Mouse (Mus musculus) gastrocnemius, postnatal 14 days (tissue): Measurements from ENCODE around the gene Zfyve9. TPM values are rescaled to one million over a fixed set of nuclear protein-coding genes. Genes with fewer than 3 reads are reported as not detected.
"Not testable (repeated sequence)": the region's sequence is repeated elsewhere in the genome, so short reads cannot be mapped to it uniquely, and the experiment has no call there.

Source experiments
- DNase-seq: peaks from one replicate; pipeline ENCODE4 v3.0.0; 2021; ENCODE audit warnings: mixed read lengths
- intact Hi-C: fragments of 180-260 bp; cut with DNase I; formaldehyde crosslinking; loops from one replicate; pipeline ENCODE4 v1.15.1; 2025; ENCODE audit warnings: low total_unique reads
- total RNA-seq, 2 experiments: library from RNA; stranded (reverse); gene quantifications; 2 replicates each; pipeline ENCODE4 v1.2.3; 2021

Gene Zfyve9
- total RNA-seq, 2 experiments from 2014 or later: 26.7 to 27.2 TPM

DNA sequence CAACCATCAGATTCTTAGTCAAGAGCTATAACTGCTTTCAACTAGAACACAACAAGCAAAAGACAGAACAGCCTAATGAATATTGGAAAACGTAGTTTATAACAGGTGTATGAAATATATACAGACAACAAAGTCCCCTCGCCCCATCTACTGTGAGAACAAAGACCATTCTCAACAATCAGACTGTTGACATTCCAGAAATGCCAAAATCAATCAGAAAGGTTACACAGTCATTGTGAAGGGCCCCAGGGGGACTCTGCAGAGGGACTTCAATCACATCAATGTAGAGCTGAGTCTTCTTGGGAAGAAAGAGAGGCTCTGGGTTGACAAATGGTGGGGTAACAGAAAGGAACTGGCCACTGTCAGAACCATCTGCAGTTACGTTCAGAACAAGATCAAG is 49.0 kb downstream of the Zfyve9 start:
- DNase-seq: no peak
- intact Hi-C loops: no loop called here

DNA sequence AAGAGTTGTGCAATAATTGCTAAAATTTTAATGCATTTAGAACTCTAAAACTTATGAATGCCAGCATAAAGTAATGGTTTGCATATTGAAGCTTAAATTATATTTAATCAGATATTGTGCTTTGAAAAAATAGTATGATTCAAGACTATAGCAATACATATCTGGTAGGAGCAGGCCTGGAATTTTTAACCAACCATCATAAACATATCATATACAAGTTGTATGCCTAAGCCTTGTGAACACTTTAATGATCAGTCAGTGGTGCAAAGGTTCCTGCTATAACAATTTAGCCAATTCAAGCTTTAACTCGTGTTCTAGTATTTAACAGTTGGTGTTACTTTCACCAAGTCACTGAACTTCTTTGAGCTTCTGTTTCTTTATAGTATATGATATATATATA is 50.1 kb downstream of the Zfyve9 start:
- intact Hi-C loops: no loop called here
- no peak for DNase-seq

- DNase-seq: no peak
- intact Hi-C loops: no loop called here
Observed at GRCm38 (mm10) chr4:108724102-108724501, 56.5 kb downstream of the Zfyve9 start.

DNA sequence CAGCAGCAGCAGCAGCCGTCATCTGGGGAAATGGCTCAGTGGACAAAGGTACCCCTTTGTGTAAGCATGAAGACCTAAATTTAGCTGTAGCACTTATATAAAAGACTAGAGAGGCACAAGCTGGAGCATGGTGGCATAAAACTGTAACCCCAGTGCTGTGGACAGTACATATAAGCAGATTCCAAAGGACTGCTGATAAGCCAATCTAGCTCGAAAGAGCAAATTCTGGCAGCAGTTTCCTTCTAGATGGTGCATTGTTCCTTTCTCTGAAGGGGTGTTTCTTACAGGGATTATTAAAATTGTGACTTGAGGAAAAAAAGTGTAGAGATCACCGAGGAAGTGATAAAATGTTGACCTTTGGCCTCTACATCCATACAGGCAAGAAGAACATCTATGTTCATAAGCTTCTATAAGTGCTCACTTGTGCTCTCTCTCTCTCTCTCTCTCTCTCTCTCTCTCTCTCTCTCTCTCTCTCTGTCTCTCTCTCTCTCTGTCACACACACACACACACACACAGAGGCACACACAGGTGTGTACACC is 59.3 kb downstream of the Zfyve9 start:
- intact Hi-C loops: no loop called here
- no peak for DNase-seq

DNA sequence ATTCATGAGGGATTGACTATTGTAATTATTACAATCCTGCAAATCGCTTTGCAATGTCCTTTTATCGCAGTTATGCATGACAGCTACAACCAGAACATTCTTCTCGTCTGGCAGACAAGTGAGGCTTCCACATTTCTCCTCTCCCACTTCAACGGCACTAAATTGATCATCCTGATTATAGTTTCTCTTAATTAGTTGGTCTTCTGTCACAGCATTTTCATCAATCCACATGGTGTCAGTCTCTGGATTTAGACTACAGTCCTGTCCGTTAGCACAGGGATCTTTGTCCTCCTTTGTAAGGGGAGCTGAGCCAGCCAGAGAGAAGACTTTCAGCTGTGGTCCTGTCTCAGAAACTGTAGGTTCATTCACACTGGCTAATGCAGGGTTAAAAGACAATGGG is 61.2 kb downstream of the Zfyve9 start, which contains the start of gene 3110021N24Rik:
TSS of gene 3110021N24Rik (plus strand) at position 301 of the 400 bp plus-strand sequence.
- intact Hi-C loops: loop anchor here (10.0 kb wide), 1 partner anchor 65 kb away; the partner anchor contains the start of gene Zfyve9

DNA sequence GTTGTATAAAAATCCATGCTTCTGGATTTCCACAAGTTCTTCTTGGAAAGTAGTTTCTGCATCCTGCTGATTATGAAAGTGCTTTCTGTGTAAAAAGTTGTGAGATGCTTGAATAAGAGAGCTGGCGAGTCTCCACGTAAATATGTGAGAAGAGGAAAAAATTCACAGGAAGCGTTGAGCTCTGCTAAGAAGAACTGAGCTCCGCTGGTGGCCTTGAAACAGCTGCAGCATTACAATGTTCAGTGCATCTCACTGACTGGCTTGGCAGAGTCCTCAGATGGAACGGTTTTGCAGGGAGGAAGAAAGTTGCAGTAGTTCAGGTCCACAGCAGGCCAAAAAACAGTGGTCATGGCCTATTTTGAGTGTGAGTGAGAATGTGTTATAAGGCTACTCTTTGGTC is 72.4 kb downstream of the Zfyve9 start:
- intact Hi-C loops: no loop called here
- DNase-seq: peak; percentile 14

More for the DNA sequence above, 61.2 kb downstream of the Zfyve9 start, which contains the start of gene 3110021N24Rik:
- no peak for DNase-seq

- DNase-seq: peak; percentile 19
- intact Hi-C loops: no loop called here
Observed at GRCm38 (mm10) chr4:108696934-108697333, 83.7 kb downstream of the Zfyve9 start.

DNA sequence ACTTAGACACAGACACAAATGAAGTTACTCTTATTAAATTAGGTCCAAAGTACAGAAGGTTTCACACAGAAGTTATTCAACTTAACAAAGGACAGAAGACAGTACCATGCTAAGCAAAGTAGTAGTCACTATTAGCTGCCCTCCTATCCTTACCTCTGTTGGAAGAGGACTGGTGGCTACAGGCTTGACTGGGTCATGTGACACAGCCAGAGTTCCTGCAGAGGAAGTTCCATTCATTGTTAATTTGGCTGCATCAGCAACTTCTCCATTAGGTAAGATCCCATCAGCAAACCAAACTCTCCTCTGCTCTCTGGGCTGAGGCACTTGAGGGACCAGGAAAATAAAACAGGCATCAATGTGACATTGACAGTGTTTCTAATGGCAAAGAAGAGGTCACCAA is 89.1 kb downstream of the Zfyve9 start:
- DNase-seq: no peak
- intact Hi-C loops: no loop called here

DNA sequence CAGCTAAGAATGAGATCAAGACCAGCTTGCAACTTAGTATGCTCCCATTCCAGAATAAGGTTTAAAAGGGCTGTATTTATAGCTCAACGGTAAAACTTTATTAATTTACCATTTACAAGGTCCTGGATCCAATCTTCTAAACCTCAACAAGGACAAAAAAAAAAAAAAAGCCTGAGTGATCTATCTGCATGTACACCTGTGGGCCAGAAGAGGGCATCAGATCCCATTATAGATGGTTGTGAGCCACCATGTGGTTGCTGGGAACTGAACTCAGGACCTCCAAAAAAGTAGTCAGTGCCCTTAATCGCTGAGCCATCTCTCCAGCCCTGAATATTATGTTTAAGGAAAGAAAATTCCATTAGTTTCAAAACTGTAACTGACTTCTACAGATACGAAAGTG is 90.1 kb downstream of the Zfyve9 start:
- intact Hi-C loops: no loop called here
- DNase-seq: no peak

DNA sequence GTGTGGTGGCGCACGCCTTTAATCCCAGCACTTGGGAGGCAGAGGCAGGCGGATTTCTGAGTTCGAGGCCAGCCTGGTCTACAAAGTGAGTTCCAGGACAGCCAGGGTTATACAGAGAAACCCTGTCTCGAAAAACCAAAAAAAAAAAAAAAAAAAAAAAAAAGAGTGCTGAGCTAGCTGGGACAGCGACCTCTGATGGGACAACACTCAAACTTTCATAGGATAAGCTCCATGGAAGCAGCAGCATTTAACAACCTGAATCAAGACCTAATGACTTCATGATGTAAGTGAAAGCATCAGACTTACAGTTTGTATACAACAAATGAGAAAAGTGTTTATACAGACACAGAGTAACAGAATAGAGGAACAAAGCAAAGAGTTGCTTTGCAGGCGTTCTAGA is 93.5 kb downstream of the Zfyve9 start:
- intact Hi-C loops, DNase-seq: not testable (repeated sequence)

GRCm38 (mm10) chr4:108686156-108686555 is 94.4 kb downstream of the Zfyve9 start:
- no peak for DNase-seq
- intact Hi-C loops: no loop called here

DNA sequence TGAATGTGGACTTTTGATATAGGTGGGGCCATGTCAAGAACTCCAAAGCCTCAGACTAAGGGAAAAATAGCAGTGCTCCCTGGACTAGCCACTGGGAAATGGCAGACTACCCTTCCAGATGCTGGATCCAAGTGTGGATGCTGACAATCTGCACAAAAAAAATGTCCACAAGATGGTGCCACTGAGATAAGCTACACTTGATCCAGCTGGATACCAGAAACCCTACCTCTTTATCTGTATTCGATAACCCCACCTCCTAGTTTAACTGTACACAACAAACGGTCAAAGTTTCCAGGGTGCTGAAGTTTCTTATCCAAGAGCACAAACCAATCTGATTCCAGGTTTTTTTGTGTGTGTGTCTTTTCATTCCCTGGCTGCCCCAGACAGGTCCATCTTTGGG is 116.2 kb downstream of the Zfyve9 start:
- DNase-seq: no peak

GRCm38 (mm10) chr4:108638752-108639151 is 141.8 kb downstream of the Zfyve9 start:
- no peak for DNase-seq
- intact Hi-C loops: no loop called here

More for the DNA sequence above, 116.2 kb downstream of the Zfyve9 start:
- intact Hi-C loops: no loop called here

GRCm38 (mm10) chr4:108637721-108638120 is 142.9 kb downstream of the Zfyve9 start:
- intact Hi-C loops: no loop called here
- no peak for DNase-seq

GRCm38 (mm10) chr4:108635101-108635500 is 145.5 kb downstream of the Zfyve9 start:
- no peak for DNase-seq
- intact Hi-C loops: no loop called here

DNA sequence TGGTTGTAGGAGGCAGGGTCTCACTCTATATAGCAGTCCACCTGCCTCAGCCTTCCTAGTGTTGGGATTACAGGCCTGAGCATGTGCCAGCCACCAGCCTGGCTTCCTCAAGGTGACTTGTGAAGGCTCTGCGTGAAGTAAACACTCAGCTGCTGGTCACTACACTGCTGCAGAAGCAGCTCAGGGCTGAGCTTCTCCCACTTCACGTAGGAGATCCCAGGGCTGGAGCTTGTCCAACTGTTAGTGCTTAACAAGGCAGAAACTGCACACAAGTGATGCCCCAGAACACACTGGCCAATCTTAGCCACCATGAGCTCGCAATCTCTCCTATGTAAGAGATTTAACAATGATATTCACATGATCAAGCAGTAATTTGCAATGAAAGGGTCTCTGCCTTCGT is 145.9 kb downstream of the Zfyve9 start:
- intact Hi-C loops: no loop called here
- no peak for DNase-seq

- DNase-seq: no peak
- intact Hi-C loops: no loop called here
Observed at GRCm38 (mm10) chr4:108633703-108634102, 146.9 kb downstream of the Zfyve9 start.

DNA sequence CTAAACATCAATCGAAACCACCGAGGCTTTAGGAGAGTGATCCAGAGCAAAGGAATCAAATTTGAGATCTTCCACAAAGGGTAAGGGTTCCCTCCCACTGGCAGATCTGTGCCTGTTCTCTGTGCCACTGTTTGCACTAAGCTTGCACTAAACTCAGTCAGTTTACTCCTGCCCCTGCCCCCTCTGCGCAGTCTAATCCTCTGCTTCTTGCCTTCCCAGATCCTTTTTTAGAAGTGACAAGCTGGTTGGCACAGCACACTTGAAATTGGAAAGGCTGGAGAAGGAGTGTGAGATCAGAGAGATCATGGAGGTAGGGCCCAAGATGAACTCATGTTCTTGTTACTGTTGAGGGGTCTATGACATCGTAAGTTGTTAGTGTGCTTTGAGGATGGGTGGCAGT is 149.0 kb downstream of the Zfyve9 start:
- intact Hi-C loops: no loop called here
- no peak for DNase-seq

DNA sequence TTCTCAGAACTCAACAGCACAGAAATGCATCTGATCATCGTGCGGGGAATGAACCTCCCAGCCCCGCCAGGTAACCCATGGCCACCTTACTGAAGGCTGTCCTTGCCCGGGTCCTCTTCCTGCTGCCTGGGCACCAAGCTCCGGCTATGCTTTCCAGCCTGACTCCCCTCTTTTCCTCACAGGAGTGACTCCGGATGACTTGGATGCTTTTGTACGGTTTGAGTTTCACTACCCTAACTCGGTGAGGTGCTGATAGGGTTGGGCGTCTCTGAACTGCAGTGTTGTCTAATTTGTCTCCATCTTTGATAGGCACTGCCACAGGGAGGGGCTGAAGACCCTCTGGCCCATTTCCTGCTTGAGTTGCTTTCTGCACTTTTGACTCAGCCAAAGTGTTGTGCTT is 150.5 kb downstream of the Zfyve9 start:
- intact Hi-C loops: no loop called here
- DNase-seq: no peak

- DNase-seq: no peak
- intact Hi-C loops: no loop called here
Observed at GRCm38 (mm10) chr4:108629363-108629880, 151.2 kb downstream of the Zfyve9 start.

GRCm38 (mm10) chr4:108627066-108627465 is 153.5 kb downstream of the Zfyve9 start:
- DNase-seq: no peak
- intact Hi-C loops: no loop called here

DNA sequence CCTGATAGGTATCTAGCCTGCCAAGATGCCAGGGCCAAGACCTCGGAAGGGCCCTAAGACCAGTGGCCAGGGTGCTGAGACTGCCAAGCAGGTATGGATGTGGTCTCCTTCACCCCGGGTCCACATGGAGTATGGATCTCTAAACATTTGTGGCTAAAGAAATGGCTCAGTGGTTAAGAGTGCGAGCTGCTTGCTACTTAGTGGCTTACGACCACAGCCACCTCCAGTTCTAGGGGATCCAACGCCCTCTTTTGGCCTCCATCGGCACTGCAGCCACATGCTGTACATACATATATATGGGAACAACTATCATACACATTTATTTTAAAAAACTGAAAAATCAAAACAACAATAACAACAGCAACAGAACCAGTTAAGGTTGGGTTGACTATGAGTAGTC is 159.1 kb downstream of the Zfyve9 start:
- intact Hi-C loops: no loop called here
- DNase-seq: no peak
